Mouse (Mus musculus): ENCODE data around the gene Celf2.

The Celf2 gene

GRCm38 (mm10) chr2:7083489-7084090 is 425.8 kb downstream of the Celf2 start:
- no peak for DNase-seq (ENCODE audit: low read depth, low spot score)

- DNase-seq (ENCODE audit: low read depth, low spot score), result no peak
These were observed 426.9 kb downstream of the Celf2 start for GRCm38 (mm10) chr2:7082376-7083025.

GRCm38 (mm10) chr2:7080794-7081783 is 428.3 kb downstream of the Celf2 start:
- DNase-seq (ENCODE audit: low read depth, low spot score), result no peak

GRCm38 (mm10) chr2:7080086-7080485 is 429.3 kb downstream of the Celf2 start:
- DNase-seq (ENCODE audit: low read depth, low spot score), result no peak

- DNase-seq (ENCODE audit: low read depth, low spot score), result no peak
These were observed 430.0 kb downstream of the Celf2 start for GRCm38 (mm10) chr2:7079390-7079789.

GRCm38 (mm10) chr2:7073730-7074129 is 435.6 kb downstream of the Celf2 start:
- no peak for DNase-seq (ENCODE audit: low read depth, low spot score)

- no peak for DNase-seq (ENCODE audit: low read depth, low spot score)
These were observed 436.8 kb downstream of the Celf2 start for GRCm38 (mm10) chr2:7072344-7073265.

GRCm38 (mm10) chr2:7069458-7069857 is 439.9 kb downstream of the Celf2 start:
- DNase-seq (ENCODE audit: low read depth, low spot score), result no peak

DNA sequence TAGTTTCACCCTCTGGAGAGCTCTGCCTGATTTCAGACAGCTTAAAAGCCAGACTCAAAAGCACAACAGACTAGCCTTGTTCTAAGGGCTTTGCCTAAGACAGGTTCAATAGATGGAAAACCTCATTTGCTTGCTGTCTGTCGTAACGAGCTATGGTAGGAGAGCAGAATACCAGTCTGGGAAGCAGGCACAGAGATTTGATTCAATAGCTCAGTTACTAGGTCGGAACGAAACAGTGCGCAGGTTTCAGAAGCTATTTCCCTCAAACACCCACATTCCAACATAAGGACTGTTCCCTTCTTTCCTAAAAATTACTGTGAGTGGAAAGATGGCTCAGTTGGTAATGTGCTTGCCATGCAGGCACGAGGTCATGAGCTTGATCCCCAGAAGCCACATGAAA is 441.1 kb downstream of the Celf2 start:
- DNase-seq (ENCODE audit: low read depth, low spot score), result no peak

DNA sequence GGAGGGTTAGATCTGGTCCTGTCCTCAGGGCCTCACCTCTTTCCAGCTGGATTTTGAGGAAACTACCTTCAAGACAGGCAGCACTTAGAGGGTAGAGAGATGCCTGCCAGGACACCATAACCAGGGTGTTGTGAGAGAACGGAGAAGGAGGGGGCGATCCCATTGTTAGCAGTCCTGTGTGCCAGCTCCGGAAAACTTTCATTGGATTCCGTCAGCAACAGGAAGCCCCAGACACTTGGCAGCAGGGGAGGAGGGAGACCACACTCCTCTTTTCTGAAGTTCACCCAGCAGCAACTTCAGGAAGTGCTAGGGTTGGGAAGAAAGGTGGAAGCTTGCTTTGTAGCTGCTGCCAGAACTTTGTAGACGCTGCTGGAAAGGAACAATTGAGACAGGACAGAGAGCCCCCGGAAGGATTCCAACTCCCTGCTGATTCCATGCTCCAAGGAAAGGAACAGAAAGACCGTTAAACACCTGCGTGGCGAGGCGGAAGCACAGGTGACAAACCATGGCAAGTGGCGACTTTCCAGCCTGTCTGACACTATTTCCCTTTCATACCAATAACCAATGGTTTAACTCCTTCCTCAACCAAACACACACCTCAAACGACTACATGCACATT is 445.7 kb downstream of the Celf2 start:
- DNase-seq (ENCODE audit: low read depth, low spot score), result no peak

DNA sequence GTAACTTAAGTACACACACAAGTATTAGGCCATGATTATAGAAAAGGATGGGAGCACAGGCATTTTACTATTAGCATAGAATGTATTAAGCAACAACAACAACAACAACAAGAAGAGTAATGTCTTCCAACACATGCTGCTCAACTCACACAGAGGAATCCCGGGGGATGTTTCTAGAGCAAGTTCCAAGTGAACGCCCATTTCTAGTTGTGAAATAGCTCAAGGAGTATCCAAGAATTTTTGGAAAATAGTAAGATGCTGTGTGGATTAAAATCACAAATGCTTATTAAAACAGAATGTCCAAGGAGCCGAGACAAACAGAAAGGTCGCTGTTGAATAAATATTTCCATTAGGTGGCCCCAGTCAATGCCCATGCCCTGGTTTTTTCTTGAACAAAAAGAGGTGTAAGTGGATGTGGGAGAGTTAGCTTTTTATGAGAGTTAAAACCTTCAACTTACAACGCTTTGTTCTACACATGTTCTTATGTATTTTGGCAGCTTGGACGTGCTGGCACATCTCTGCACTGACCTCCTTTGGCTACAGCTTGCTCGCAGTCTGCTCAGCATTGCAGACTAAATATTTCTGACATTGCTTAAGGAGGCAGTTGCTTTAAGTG is 448.8 kb downstream of the Celf2 start:
- DNase-seq (ENCODE audit: low read depth, low spot score), result no peak

GRCm38 (mm10) chr2:7056401-7056800 is 453.0 kb downstream of the Celf2 start:
- no peak for DNase-seq (ENCODE audit: low read depth, low spot score)

- no peak for DNase-seq (ENCODE audit: low read depth, low spot score)
These were observed 453.4 kb downstream of the Celf2 start for GRCm38 (mm10) chr2:7055958-7056357.

GRCm38 (mm10) chr2:7051090-7051489 is 458.3 kb downstream of the Celf2 start:
- no peak for DNase-seq (ENCODE audit: low read depth, low spot score)

- DNase-seq (ENCODE audit: low read depth, low spot score), result no peak
These were observed 463.2 kb downstream of the Celf2 start for GRCm38 (mm10) chr2:7046155-7046554.

- DNase-seq (ENCODE audit: low read depth, low spot score), result no peak
These were observed 463.8 kb downstream of the Celf2 start for GRCm38 (mm10) chr2:7045531-7045930.

GRCm38 (mm10) chr2:7043770-7044459 is 465.4 kb downstream of the Celf2 start:
- DNase-seq (ENCODE audit: low read depth, low spot score), result no peak

DNA sequence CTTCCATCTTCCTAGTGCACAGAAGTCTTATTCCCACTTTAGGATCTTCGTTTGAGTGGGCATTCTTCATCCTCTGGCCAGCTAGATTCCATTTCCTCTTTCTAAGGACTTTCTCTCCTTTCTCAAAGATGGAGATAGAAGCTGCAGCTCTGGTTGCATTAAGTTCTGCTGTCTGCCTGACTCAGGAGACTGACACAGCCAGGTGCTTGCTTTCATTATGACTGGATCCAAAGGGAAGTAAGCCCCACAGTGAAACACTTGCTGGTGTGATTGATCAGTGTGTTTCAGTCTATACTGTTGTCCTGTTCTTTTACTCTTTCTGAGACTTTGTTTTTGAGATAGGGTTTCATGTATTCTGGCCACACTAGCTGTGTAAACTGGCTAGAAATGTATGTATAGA is 468.4 kb downstream of the Celf2 start:
- DNase-seq (ENCODE audit: low read depth, low spot score), result no peak

DNA sequence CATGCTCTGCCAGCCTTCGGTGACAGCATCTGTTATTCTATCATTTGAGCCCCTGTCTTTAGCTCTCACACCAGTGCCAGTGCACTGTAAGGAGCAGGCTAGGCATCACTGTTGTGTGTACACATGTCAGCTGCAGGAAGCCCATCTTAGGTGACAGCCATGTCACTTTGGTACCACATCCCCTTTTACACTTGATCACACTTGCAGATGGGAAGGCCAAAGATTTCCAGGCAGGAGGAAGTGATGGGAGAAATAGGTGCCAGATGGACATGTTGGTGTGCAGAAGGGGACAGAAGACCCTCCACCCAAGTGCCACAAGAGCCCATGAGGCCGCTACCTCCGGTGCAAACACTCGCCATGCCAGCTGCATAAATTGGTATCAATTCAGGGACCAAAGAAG is 470.4 kb downstream of the Celf2 start:
- DNase-seq (ENCODE audit: low read depth, low spot score), result no peak

DNA sequence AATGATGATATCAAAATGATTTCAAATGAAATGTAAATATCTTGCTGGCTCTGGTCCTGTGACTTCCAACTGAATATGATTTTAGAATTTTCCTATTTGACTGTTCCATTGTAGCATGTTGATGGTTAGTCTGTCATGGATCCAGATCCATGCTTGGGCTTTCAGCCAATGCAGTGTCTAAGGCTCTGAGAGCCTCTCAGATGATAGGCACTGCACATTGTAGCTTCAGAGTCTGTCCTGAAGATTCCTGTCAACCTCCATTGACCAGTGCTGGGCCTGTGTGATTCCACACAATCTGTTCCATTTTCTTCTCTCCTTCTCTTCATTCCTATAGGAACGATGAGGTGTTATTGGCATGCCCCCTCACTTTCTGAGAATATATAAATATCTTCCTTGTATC is 478.0 kb downstream of the Celf2 start:
- DNase-seq (ENCODE audit: low read depth, low spot score), result no peak
